Mouse (Mus musculus) kidney, postnatal 0 days (tissue): ENCODE data around the gene Foxl1. TPM values are rescaled to one million over a fixed set of nuclear protein-coding genes. Genes with fewer than 3 reads are reported as not detected.

Experiments used
- ATAC-seq: fragments of 200-750 bp; cut with Nextera tagmentation; replicated peaks from 2 replicates; pipeline ENCODE4 v1.8.0; 2017; ENCODE audit warnings: low read depth, moderate number of reproducible peaks, moderate TSS enrichment, moderate library complexity; ENCODE audit not compliant: low FRiP score
- DNase-seq: peaks from one replicate; pipeline ENCODE4 v3.0.0-alpha.2; 2016; ENCODE audit warnings: low spot score
- H3K27ac ChIP-seq: fragments of 300-500 bp; sonication (generic); 2 replicates; pipeline ENCODE4 v1.5.1; 2014; ENCODE audit warnings: mild to moderate bottlenecking
- H3K27me3 ChIP-seq: fragments of 300-500 bp; sonication (generic); 2 replicates; pipeline ENCODE4 v1.6.1; 2014; ENCODE audit warnings: low read length, mixed read lengths; ENCODE audit not compliant: insufficient read depth
- H3K36me3 ChIP-seq: fragments of 300-500 bp; sonication (generic); 2 replicates; pipeline ENCODE4 v1.6.1; 2014; ENCODE audit warnings: low read length, mixed read lengths; ENCODE audit not compliant: insufficient read depth
- H3K4me1 ChIP-seq: fragments of 300-500 bp; sonication (generic); replicated peaks from 2 replicates; pipeline ENCODE4 v1.6.1; 2014; ENCODE audit warnings: antibody characterized with exemption, low read length, mixed read lengths; ENCODE audit not compliant: insufficient read depth
- H3K4me2 ChIP-seq: fragments of 300-500 bp; sonication (generic); 2 replicates; pipeline ENCODE4 v1.6.1; 2014; ENCODE audit warnings: mild to moderate bottlenecking, low read length, moderate library complexity, mixed read lengths
- H3K4me3 ChIP-seq: fragments of 300-500 bp; sonication (generic); replicated peaks from 2 replicates; pipeline ENCODE4 v1.5.1; 2014; ENCODE audit warnings: low read depth, low read length
- H3K9ac ChIP-seq: fragments of 300-500 bp; sonication (generic); 2 replicates; pipeline ENCODE4 v1.6.1; 2014; ENCODE audit warnings: low read depth, low read length
- H3K9me3 ChIP-seq: fragments of 300-500 bp; sonication (generic); replicated peaks from 2 replicates; pipeline ENCODE4 v1.6.1; 2016; ENCODE audit warnings: low read length, inconsistent platforms, mixed read lengths
- CTCF ChIP-seq: IDR thresholded peaks from 2 replicates; pipeline ENCODE4 v1.5.1; 2016; ENCODE audit warnings: antibody characterized with exemption, low read depth, mild to moderate bottlenecking, moderate library complexity
- WGBS: fragments of 180-500 bp; shearing (Covaris S2); extraction: QIAGEN DNeasy Blood & Tissue Kit; methylation state at CpG from one replicate; pipeline ENCODE4 v1.1.7; 2014; 5-methylcytosine and 5-hydroxymethylcytosine counted together
- polyA plus RNA-seq: library from polyadenylated mRNA; unstranded; fragments of >200 nt; fragmentation: Nextera tagmentation; extraction: Ambion mirVana; gene quantifications from 2 replicates; pipeline ENCODE4 v1.2.1, GENCODE M21; 2015

Gene Foxl1
- polyA plus RNA-seq, 1 experiment from 2014 or later: 8.3 TPM

GRCm38 (mm10) chr8:121127291-121127701 lies 444 bp upstream of the Foxl1 start:
- WGBS: 34% methylated on average over 11 of the region's 11 CpGs
- H3K9me3 ChIP-seq: no peaks in the 10 kb centered on the region
- no peak overlapping the region; the same call in 1 of the 2 replicates for H3K9ac ChIP-seq
- no peak for TF ChIP-seq CTCF
- H3K4me2 ChIP-seq: 0 out of 2 replicates have a peak overlapping the region, but pooled peaks have one; percentile 63
- peak overlapping the region; percentile 54 for H3K27ac ChIP-seq
- H3K36me3 ChIP-seq: 0 out of 2 replicates have a peak, but pooled peaks cover 2% of the 10 kb centered on the region
- H3K27me3 ChIP-seq: 0 out of 2 replicates have a peak, but pooled peaks cover 10% of the 10 kb centered on the region
- H3K4me1 ChIP-seq: peaks cover 24% of the 10 kb centered on the region
- DNase-seq: peak; percentile 87
- no peak overlapping the region for H3K4me3 ChIP-seq
- ATAC-seq: no peak

- TF ChIP-seq CTCF: no peak
- Histone ChIP-seq H3K9ac (peak overlapping the region; percentile 66), H3K4me1 (peaks cover 24% of the 10 kb centered on the region), H3K4me2 (peak overlapping the region; percentile 59), H3K27ac (peak overlapping the region; percentile 89), H3K27me3 (0 out of 2 replicates have a peak, but pooled peaks cover 10% of the 10 kb centered on the region), H3K36me3 (no peaks in the 10 kb centered on the region), H3K4me3 (peak overlapping the region; percentile 37), H3K9me3 (no peaks in the 10 kb centered on the region)
- 13% methylated on average over 54 of the region's 55 CpGs for WGBS
- peak; percentile 50 for DNase-seq
- no peak for ATAC-seq
These were observed 958 bp downstream of the Foxl1 start for GRCm38 (mm10) chr8:121128531-121129264.

- no peak for TF ChIP-seq CTCF
- no peak for DNase-seq
- ATAC-seq: no peak
- Histone ChIP-seq H3K4me2 (peak overlapping the region; percentile 59), H3K9ac (0 out of 2 replicates have a peak overlapping the region, but pooled peaks have one; percentile 66), H3K4me1 (peaks cover 20% of the 10 kb centered on the region), H3K4me3 (peak overlapping the region; percentile 37), H3K27ac (peak overlapping the region; percentile 15; the same call in 1 of the 2 replicates), H3K27me3 (0 out of 2 replicates have a peak, but pooled peaks cover 10% of the 10 kb centered on the region), H3K9me3 (no peaks in the 10 kb centered on the region), H3K36me3 (no peaks in the 10 kb centered on the region)
- WGBS: 58% methylated on average over 16 of the region's 16 CpGs
These were observed 1.7 kb downstream of the Foxl1 start for GRCm38 (mm10) chr8:121129265-121129940.

- no peaks in the 10 kb centered on the region for H3K9me3 ChIP-seq
- ATAC-seq (0 out of 2 replicates have a peak, but pooled peaks have one; percentile 33), DNase-seq (peak; percentile 76)
- 0 out of 2 replicates have a peak, but pooled peaks cover 7% of the 10 kb centered on the region for H3K27me3 ChIP-seq
- peak; percentile 71 for TF ChIP-seq CTCF
- H3K4me1 ChIP-seq: peaks cover 15% of the 10 kb centered on the region
- no peak overlapping the region for H3K4me3 ChIP-seq
- no peaks in the 10 kb centered on the region for H3K36me3 ChIP-seq
- peak overlapping the region; percentile 13; the same call in 1 of the 2 replicates for H3K4me2 ChIP-seq
- no peak overlapping the region for H3K9ac ChIP-seq
- WGBS: 42% methylated on average over 5 of the region's 5 CpGs
- H3K27ac ChIP-seq: no peak overlapping the region
These were observed 2.8 kb downstream of the Foxl1 start for GRCm38 (mm10) chr8:121130522-121130921.

GRCm38 (mm10) chr8:121132961-121133513 lies 5.3 kb downstream of the Foxl1 start:
- H3K27me3 ChIP-seq: 0 out of 2 replicates have a peak, but pooled peaks cover 4% of the 10 kb centered on the region
- no peak for ATAC-seq
- H3K9ac ChIP-seq: no peak overlapping the region
- no peaks in the 10 kb centered on the region for H3K36me3 ChIP-seq
- no peak overlapping the region for H3K4me3 ChIP-seq
- no peak overlapping the region for H3K27ac ChIP-seq
- no peak overlapping the region for H3K4me2 ChIP-seq
- WGBS: 79% methylated on average over 5 of the region's 5 CpGs
- no peak for TF ChIP-seq CTCF
- DNase-seq: no peak
- 0 out of 2 replicates have a peak, but pooled peaks cover 2% of the 10 kb centered on the region for H3K9me3 ChIP-seq
- peaks cover 7% of the 10 kb centered on the region for H3K4me1 ChIP-seq

GRCm38 (mm10) chr8:121134102-121134501 lies 6.4 kb downstream of the Foxl1 start:
- Histone ChIP-seq H3K9me3 (0 out of 2 replicates have a peak, but pooled peaks cover 2% of the 10 kb centered on the region), H3K4me1 (no peaks in the 10 kb centered on the region; the same call in 1 of the 2 replicates), H3K4me3 (no peak overlapping the region), H3K36me3 (no peaks in the 10 kb centered on the region), H3K4me2 (no peak overlapping the region), H3K9ac (no peak overlapping the region), H3K27me3 (no peaks in the 10 kb centered on the region), H3K27ac (no peak overlapping the region)
- no peak for DNase-seq
- 80% methylated on average over 10 of the region's 10 CpGs for whole genome bisulfite sequencing
- ATAC-seq: no peak
- no peak for TF ChIP-seq CTCF
